Mouse (Mus musculus): Measurements from ENCODE around the gene Kmt2e. TPM values are rescaled to one million over a fixed set of nuclear protein-coding genes. Genes with fewer than 3 reads are reported as not detected.

The Kmt2e gene
- polyA plus RNA-seq (2015; fragmentation: Nextera tagmentation; extraction: Ambion mirVana) = 169 and 170 TPM in 2 replicates

GRCm38 (mm10) chr5:23433720-23434597, at the start of gene Kmt2e:
Gene Kmt2e, plus strand, starts transcription at chr5:23434441.
- Histone ChIP-seq H3K36me3 (no peaks in the 10 kb centered on the region), H3K4me3 (peak within 1 kb of the TSS; percentile 85), H3K9ac (peak within 1 kb of the TSS; percentile 99), H3K27ac (peak within 1 kb of the TSS; percentile 100), H3K9me3 (no peaks in the 10 kb centered on the region), H3K4me1 (replicated peaks) (peaks cover 25% of the 10 kb centered on the region), H3K4me2 (peak within 1 kb of the TSS; percentile 90), H3K27me3 (no peaks in the 10 kb centered on the region)
- WGBS = under 1% methylated on average over 71 of the region's 85 CpGs
- peak; percentile 81 for ATAC-seq (ENCODE audit: low FRiP score)

- ATAC-seq (ENCODE audit: low FRiP score) = no peak
- Histone ChIP-seq H3K36me3 (no peaks in the 10 kb centered on the region), H3K27ac (no peak overlapping the region), H3K4me3 (no peak overlapping the region), H3K9me3 (no peaks in the 10 kb centered on the region), H3K27me3 (no peaks in the 10 kb centered on the region), H3K9ac (no peak overlapping the region), H3K4me2 (no peak overlapping the region), H3K4me1 (replicated peaks) (peaks cover 23% of the 10 kb centered on the region)
- WGBS = 74% methylated on average over 1 of the region's 1 CpGs
Measured at GRCm38 (mm10) chr5:23385136-23385535, 49.1 kb upstream of the Kmt2e start.

GRCm38 (mm10) chr5:23385763-23386217, 48.5 kb upstream of the Kmt2e start:
- Histone ChIP-seq H3K4me1 (replicated peaks) (peaks cover 23% of the 10 kb centered on the region), H3K9ac (no peak overlapping the region), H3K27ac (0 out of 2 replicates have a peak overlapping the region, but pooled peaks have one; percentile 35), H3K36me3 (no peaks in the 10 kb centered on the region), H3K27me3 (no peaks in the 10 kb centered on the region), H3K4me3 (no peak overlapping the region), H3K9me3 (no peaks in the 10 kb centered on the region), H3K4me2 (0 out of 2 replicates have a peak overlapping the region, but pooled peaks have one; percentile 0)
- WGBS = 39% methylated on average over 5 of the region's 5 CpGs
- ATAC-seq (ENCODE audit: low FRiP score) = peak; percentile 22

- Histone ChIP-seq H3K4me2 (peak overlapping the region; percentile 65), H3K27ac (peak overlapping the region; percentile 90), H3K9me3 (no peaks in the 10 kb centered on the region), H3K4me1 (replicated peaks) (peaks cover 23% of the 10 kb centered on the region), H3K9ac (peak overlapping the region; percentile 70), H3K36me3 (no peaks in the 10 kb centered on the region), H3K4me3 (peak overlapping the region; percentile 46), H3K27me3 (no peaks in the 10 kb centered on the region)
- WGBS = 2% methylated on average over 22 of the region's 22 CpGs
- peak; percentile 92 for ATAC-seq (ENCODE audit: low FRiP score)
Measured at GRCm38 (mm10) chr5:23386562-23387312, 47.5 kb upstream of the Kmt2e start.

GRCm38 (mm10) chr5:23387313-23387666, 47.0 kb upstream of the Kmt2e start:
- Histone ChIP-seq H3K27ac (peak overlapping the region; percentile 90), H3K27me3 (no peaks in the 10 kb centered on the region), H3K36me3 (no peaks in the 10 kb centered on the region), H3K4me2 (peak overlapping the region; percentile 65), H3K4me3 (peak overlapping the region; percentile 46), H3K9me3 (no peaks in the 10 kb centered on the region), H3K9ac (no peak overlapping the region), H3K4me1 (replicated peaks) (peaks cover 23% of the 10 kb centered on the region)
- no peak for ATAC-seq (ENCODE audit: low FRiP score)
- WGBS = 67% methylated on average over 2 of the region's 2 CpGs

- Histone ChIP-seq H3K4me1 (replicated peaks) (peaks cover 23% of the 10 kb centered on the region), H3K27me3 (no peaks in the 10 kb centered on the region), H3K9me3 (no peaks in the 10 kb centered on the region), H3K4me2 (no peak overlapping the region), H3K4me3 (no peak overlapping the region), H3K27ac (no peak overlapping the region), H3K36me3 (no peaks in the 10 kb centered on the region), H3K9ac (no peak overlapping the region)
- ATAC-seq (ENCODE audit: low FRiP score) = no peak
- 36% methylated on average over 3 of the region's 3 CpGs for WGBS
Measured at GRCm38 (mm10) chr5:23388091-23388490, 46.1 kb upstream of the Kmt2e start.

- no peak overlapping the region for H3K4me3 ChIP-seq
- no peaks in the 10 kb centered on the region for H3K27me3 ChIP-seq
- no peak for ATAC-seq (ENCODE audit: low FRiP score)
- H3K9ac ChIP-seq = no peak overlapping the region
- no peak overlapping the region for H3K4me2 ChIP-seq
- no peaks in the 10 kb centered on the region for H3K36me3 ChIP-seq
- H3K4me1 ChIP-seq (replicated peaks) = peaks cover 23% of the 10 kb centered on the region
- no peaks in the 10 kb centered on the region for H3K9me3 ChIP-seq
- WGBS = 78% methylated on average over 7 of the region's 7 CpGs
- H3K27ac ChIP-seq = no peak overlapping the region
Measured at GRCm38 (mm10) chr5:23389601-23390305, 44.5 kb upstream of the Kmt2e start.

- no peak overlapping the region for H3K27ac ChIP-seq
- H3K4me2 ChIP-seq = no peak overlapping the region
- 91% methylated on average over 7 of the region's 7 CpGs for WGBS
- H3K4me3 ChIP-seq = no peak overlapping the region
- H3K9me3 ChIP-seq = no peaks in the 10 kb centered on the region
- H3K9ac ChIP-seq = no peak overlapping the region
- no peaks in the 10 kb centered on the region for H3K36me3 ChIP-seq
- no peak for ATAC-seq (ENCODE audit: low FRiP score)
- no peaks in the 10 kb centered on the region for H3K27me3 ChIP-seq
- peaks cover 15% of the 10 kb centered on the region for H3K4me1 ChIP-seq (replicated peaks)
Measured at GRCm38 (mm10) chr5:23391714-23392113, 42.5 kb upstream of the Kmt2e start.

GRCm38 (mm10) chr5:23393870-23394269, 40.4 kb upstream of the Kmt2e start:
- ATAC-seq (ENCODE audit: low FRiP score) = no peak
- Histone ChIP-seq H3K27ac (no peak overlapping the region), H3K36me3 (no peaks in the 10 kb centered on the region), H3K4me2 (no peak overlapping the region), H3K9ac (no peak overlapping the region), H3K9me3 (no peaks in the 10 kb centered on the region), H3K4me1 (replicated peaks) (no peaks in the 10 kb centered on the region), H3K27me3 (no peaks in the 10 kb centered on the region), H3K4me3 (no peak overlapping the region)
- 94% methylated on average over 5 of the region's 5 CpGs for WGBS

GRCm38 (mm10) chr5:23394366-23395145, 39.7 kb upstream of the Kmt2e start:
- Histone ChIP-seq H3K4me2 (no peak overlapping the region), H3K4me1 (replicated peaks) (no peaks in the 10 kb centered on the region), H3K9ac (no peak overlapping the region), H3K27me3 (no peaks in the 10 kb centered on the region), H3K36me3 (no peaks in the 10 kb centered on the region), H3K27ac (no peak overlapping the region), H3K4me3 (no peak overlapping the region), H3K9me3 (no peaks in the 10 kb centered on the region)
- WGBS = 74% methylated on average over 3 of the region's 3 CpGs
- ATAC-seq (ENCODE audit: low FRiP score) = no peak

GRCm38 (mm10) chr5:23395721-23396120, 38.5 kb upstream of the Kmt2e start:
- Histone ChIP-seq H3K27me3 (no peaks in the 10 kb centered on the region), H3K4me3 (no peak overlapping the region), H3K4me2 (no peak overlapping the region), H3K36me3 (peaks cover 9% of the 10 kb centered on the region), H3K9me3 (no peaks in the 10 kb centered on the region), H3K27ac (no peak overlapping the region), H3K9ac (no peak overlapping the region), H3K4me1 (replicated peaks) (no peaks in the 10 kb centered on the region)
- 85% methylated on average over 3 of the region's 3 CpGs for WGBS
- ATAC-seq (ENCODE audit: low FRiP score) = no peak
